ENCODE assay signal across 9 mouse cellular contexts in genomic region chr8:69715366-69715765, GRCm38 (mm10). TPM values are rescaled to one million over a fixed set of nuclear protein-coding genes. Genes with fewer than 3 reads are reported as not detected.
DNase-seq lines count a peak whose midpoint lies in the region; ATAC-seq lines count a peak whose summit lies in the region.
"Had no signal": no experiment of that assay in that cellular context is flagged by ENCODE, and none has a peak within 500 bp of the region (broad histone marks: within the 10 kb centered on the region; RNA-seq: fewer than 3 reads in every experiment).

No protein-coding gene starts in this region.

- intact Hi-C loops in heart, postnatal 10 days (cut with DNase I): loop anchor here (5.0 kb wide), 1 partner anchor 58 kb away; no protein-coding TSS in a partner anchor

- H3K4me3 ChIP-seq in heart, embryonic 15.5 days: peak overlapping the region; percentile 28
- peak overlapping the region; percentile 97 for H3K4me3 ChIP-seq in embryonic facial prominence, embryonic 10.5 days
- peak overlapping the region; percentile 86 for H3K4me3 ChIP-seq in hindbrain, embryonic 15.5 days
- H3K4me3 ChIP-seq in midbrain, embryonic 14.5 days (replicated peaks; ENCODE audit: low read depth, low read length): peak overlapping the region; percentile 92; the same call in 1 of the 2 replicates

- peak overlapping the region; percentile 31; the same call in 1 of the 2 replicates for H3K9ac ChIP-seq in heart, embryonic 15.5 days
- H3K9ac ChIP-seq in hindbrain, embryonic 15.5 days: 0 out of 2 replicates have a peak overlapping the region, but pooled peaks have one; percentile 14
- peak overlapping the region; percentile 36; the same call in 1 of the 2 replicates for H3K9ac ChIP-seq in midbrain, embryonic 14.5 days (replicated peaks; ENCODE audit: low read length)

- H3K4me2 ChIP-seq in heart, embryonic 15.5 days: peak overlapping the region; percentile 58
- peak overlapping the region; percentile 57 for H3K4me2 ChIP-seq in hindbrain, embryonic 15.5 days
- H3K4me2 ChIP-seq in midbrain, embryonic 14.5 days (ENCODE audit: low read length): peak overlapping the region; percentile 57

- peaks cover 3% of the 10 kb centered on the region; the same call in 1 of the 2 replicates for H3K36me3 ChIP-seq in heart, embryonic 15.5 days
- H3K36me3 ChIP-seq in embryonic facial prominence, embryonic 10.5 days (replicated peaks): peaks cover 37% of the 10 kb centered on the region
- no peaks in the 10 kb centered on the region for H3K36me3 ChIP-seq in hindbrain, embryonic 15.5 days
- peaks cover 12% of the 10 kb centered on the region; the same call in 1 of the 2 replicates for H3K36me3 ChIP-seq in midbrain, embryonic 14.5 days (ENCODE audit: control insufficient read depth, insufficient read depth, low read length)

- 70% methylated on average over 6 of the region's 6 CpGs for WGBS in heart, embryonic 15.5 days
- WGBS in embryonic facial prominence, embryonic 10.5 days: 90% methylated on average over 6 of the region's 6 CpGs
- 84% methylated on average over 6 of the region's 6 CpGs for WGBS in hindbrain, embryonic 15.5 days
- 86% methylated on average over 6 of the region's 6 CpGs for WGBS in midbrain, embryonic 14.5 days

- no peak for DNase-seq in heart, postnatal 10 days
- DNase-seq in embryonic facial prominence, embryonic 10.5 days (ENCODE audit: low spot score): no peak
- DNase-seq in midbrain, embryonic 14.5 days: no peak
- no peak for DNase-seq in adrenal gland, postnatal 36 days
- no peak for DNase-seq in embryo, embryonic 10.5 days (ENCODE audit: low spot score)
- DNase-seq in ovary, postnatal 10 days (ENCODE audit: low spot score): no peak
- DNase-seq: gastrocnemius, postnatal 36 days had no signal

- ATAC-seq in heart, embryonic 15.5 days (replicated peaks; ENCODE audit: insufficient number of reproducible peaks, insufficient read depth, low FRiP score, low read depth): no peak
- ATAC-seq in hindbrain, embryonic 15.5 days (ENCODE audit: low FRiP score, low read depth): no peak
- no peak for ATAC-seq in midbrain, embryonic 14.5 days (ENCODE audit: low FRiP score, low TSS enrichment)

- no peak overlapping the region for H3K27ac ChIP-seq in heart, embryonic 15.5 days
- no peak overlapping the region for H3K27ac ChIP-seq in embryonic facial prominence, embryonic 10.5 days (replicated peaks)
- no peak overlapping the region for H3K27ac ChIP-seq in hindbrain, embryonic 15.5 days (replicated peaks)
- H3K27ac ChIP-seq in midbrain, embryonic 14.5 days (replicated peaks; ENCODE audit: low read depth, low read length): no peak overlapping the region

- no peaks in the 10 kb centered on the region for H3K27me3 ChIP-seq in heart, embryonic 15.5 days
- no peaks in the 10 kb centered on the region for H3K27me3 ChIP-seq in embryonic facial prominence, embryonic 10.5 days (replicated peaks; ENCODE audit: low read depth, poor library complexity, severe bottlenecking)
- H3K27me3 ChIP-seq in hindbrain, embryonic 15.5 days: no peaks in the 10 kb centered on the region
- no peaks in the 10 kb centered on the region for H3K27me3 ChIP-seq in midbrain, embryonic 14.5 days (ENCODE audit: control insufficient read depth, insufficient read depth, low read length)

- peaks cover 17% of the 10 kb centered on the region for H3K4me1 ChIP-seq in heart, embryonic 15.5 days (replicated peaks)
- H3K4me1 ChIP-seq in embryonic facial prominence, embryonic 10.5 days: peaks cover 15% of the 10 kb centered on the region
- peaks cover 28% of the 10 kb centered on the region for H3K4me1 ChIP-seq in hindbrain, embryonic 15.5 days (replicated peaks)
- H3K4me1 ChIP-seq in midbrain, embryonic 14.5 days (ENCODE audit: control insufficient read depth, insufficient read depth, low read length): peaks cover 12% of the 10 kb centered on the region

- H3K9me3 ChIP-seq in heart, embryonic 15.5 days (replicated peaks): no peaks in the 10 kb centered on the region
- no peaks in the 10 kb centered on the region for H3K9me3 ChIP-seq in embryonic facial prominence, embryonic 10.5 days
- H3K9me3 ChIP-seq in hindbrain, embryonic 15.5 days: no peaks in the 10 kb centered on the region
- H3K9me3 ChIP-seq in midbrain, embryonic 14.5 days (ENCODE audit: control insufficient read depth, low read length): no peaks in the 10 kb centered on the region

RNA-seq across cellular contexts. Expression of gene Zfp869, which starts 4.8 kb away (rescaled TPM):
- polyA plus RNA-seq in heart, embryonic 15.5 days (2015; fragmentation: Nextera tagmentation; extraction: Ambion mirVana): 14.6 and 18.9 TPM in 2 replicates
- 10 to 100 TPM; 14.1 to 15.5 TPM for total RNA-seq in heart, postnatal 10 days (2021)
- polyA plus RNA-seq in embryonic facial prominence, embryonic 10.5 days (2016; fragmentation: Nextera tagmentation; extraction: Ambion mirVana): 33.1 and 33.7 TPM in 2 replicates
- 22.8 and 24.9 TPM in 2 replicates for polyA plus RNA-seq in hindbrain, embryonic 15.5 days (2015; fragmentation: Nextera tagmentation; extraction: Ambion mirVana)
- polyA plus RNA-seq in midbrain, embryonic 14.5 days (2014; fragmentation: Nextera tagmentation; extraction: Ambion mirVana): 23.4 and 31.7 TPM in 2 replicates
- total RNA-seq in adrenal gland, postnatal 36 days (2021): 10 to 100 TPM; 22.1 to 22.7 TPM

RNA-seq across cellular contexts. Expression of gene Zfp963, which starts 34.4 kb away (rescaled TPM):
- 3.1 and 4.6 TPM in 2 replicates for polyA plus RNA-seq in heart, embryonic 15.5 days (2015; fragmentation: Nextera tagmentation; extraction: Ambion mirVana)
- 1 to 10 TPM; 2.9 to 3.2 TPM for total RNA-seq in heart, postnatal 10 days (2021)
- polyA plus RNA-seq in embryonic facial prominence, embryonic 10.5 days (2016; fragmentation: Nextera tagmentation; extraction: Ambion mirVana): 5.6 and 6.3 TPM in 2 replicates
- 6.0 and 7.0 TPM in 2 replicates for polyA plus RNA-seq in hindbrain, embryonic 15.5 days (2015; fragmentation: Nextera tagmentation; extraction: Ambion mirVana)
- 9.6 and 10.6 TPM in 2 replicates for polyA plus RNA-seq in midbrain, embryonic 14.5 days (2014; fragmentation: Nextera tagmentation; extraction: Ambion mirVana)
- total RNA-seq in adrenal gland, postnatal 36 days (2021): 1 to 10 TPM; 3.5 to 5.1 TPM

RNA-seq across cellular contexts. Expression of gene Gm20422, which starts 59.3 kb away (rescaled TPM):
- 0.33 TPM in 1 of 2 replicates, not detected in the other for polyA plus RNA-seq in heart, embryonic 15.5 days (2015; fragmentation: Nextera tagmentation; extraction: Ambion mirVana)
- 1 to 10 TPM; 4.5 to 5.4 TPM for total RNA-seq in heart, postnatal 10 days (2021)
- polyA plus RNA-seq in embryonic facial prominence, embryonic 10.5 days (2016; fragmentation: Nextera tagmentation; extraction: Ambion mirVana): 1.2 TPM in 1 of 2 replicates, not detected in the other
- 1.2 TPM in 1 of 2 replicates, not detected in the other for polyA plus RNA-seq in hindbrain, embryonic 15.5 days (2015; fragmentation: Nextera tagmentation; extraction: Ambion mirVana)
- polyA plus RNA-seq in midbrain, embryonic 14.5 days (2014; fragmentation: Nextera tagmentation; extraction: Ambion mirVana): not detected in 2 replicates
- total RNA-seq in adrenal gland, postnatal 36 days (2021): 1 to 10 TPM; 2.8 to 3.1 TPM

Comparison
In these comparisons a context has a peak if more than half of its experiments do, and no peak if none do; other contexts are left out.
1. H3K4me3 ChIP-seq: peak in every context shown above with its lines; median percentile 97 in embryonic facial prominence, embryonic 10.5 days; 92 in midbrain, embryonic 14.5 days; 86 in hindbrain, embryonic 15.5 days; 28 in heart, embryonic 15.5 days.